Mouse (Mus musculus) right cerebral cortex, postnatal 36 days (tissue): ENCODE measurements at regions not wholly inside any gene's neighbourhood (a gene's known extent, or its start where the extent isn't known, plus 50 kb on each side); places are given as distances from the start of the nearest gene placed in this dataset.
"Not testable (repeated sequence)": the region's sequence is repeated elsewhere in the genome, so short reads cannot be mapped to it uniquely, and the experiment has no call there.

Experiments used
- DNase-seq, 2 experiments: peaks; one replicate each; pipeline ENCODE4 v3.0.0; 2022; ENCODE audit warnings: low spot score in 2 of 2, mixed read lengths in 1 of 2

- DNase-seq = no peak
Measured at GRCm38 (mm10) chr10:72298824-72299551, 355.7 kb upstream of the Zwint start.

GRCm38 (mm10) chr10:72309045-72309444 lies 345.6 kb upstream of the Zwint start:
- DNase-seq = not testable (repeated sequence)

GRCm38 (mm10) chr10:72318308-72318707 lies 336.3 kb upstream of the Zwint start:
- DNase-seq = no peak

GRCm38 (mm10) chr10:72320307-72320706 lies 334.3 kb upstream of the Zwint start:
- DNase-seq = no peak

GRCm38 (mm10) chr10:72326624-72327023 lies 328.0 kb upstream of the Zwint start:
- no peak for DNase-seq

GRCm38 (mm10) chr10:72347253-72347652 lies 307.4 kb upstream of the Zwint start:
- no peak for DNase-seq

- no peak for DNase-seq
Measured at GRCm38 (mm10) chr10:72347949-72348663, 306.5 kb upstream of the Zwint start.

GRCm38 (mm10) chr10:72352810-72353209 lies 301.8 kb upstream of the Zwint start:
- DNase-seq = no peak

GRCm38 (mm10) chr10:72353515-72353914 lies 301.1 kb upstream of the Zwint start:
- no peak for DNase-seq

GRCm38 (mm10) chr10:72383351-72383750 lies 271.3 kb upstream of the Zwint start:
- DNase-seq = no peak

GRCm38 (mm10) chr10:72384826-72385225 lies 269.8 kb upstream of the Zwint start:
- no peak for DNase-seq

- no peak for DNase-seq
Measured at GRCm38 (mm10) chr10:72391397-72391796, 263.2 kb upstream of the Zwint start.

- no peak for DNase-seq
Measured at GRCm38 (mm10) chr10:72393279-72394041, 261.2 kb upstream of the Zwint start.

- DNase-seq = no peak
Measured at GRCm38 (mm10) chr10:72394367-72394766, 260.3 kb upstream of the Zwint start.

- DNase-seq = no peak
Measured at GRCm38 (mm10) chr10:72403290-72403689, 251.4 kb upstream of the Zwint start.

- DNase-seq = peak in 1 of 2 experiments; percentile 0
Measured at GRCm38 (mm10) chr10:72410305-72410704, 244.3 kb upstream of the Zwint start.

GRCm38 (mm10) chr10:72411670-72412069 lies 243.0 kb upstream of the Zwint start:
- peak in 1 of 2 experiments; percentile 2 for DNase-seq

GRCm38 (mm10) chr10:72454629-72455028 lies 200.0 kb upstream of the Zwint start:
- no peak for DNase-seq

- peak; percentile 23 to 31 for DNase-seq
Measured at GRCm38 (mm10) chr10:72484315-72484714, 170.3 kb upstream of the Zwint start.

GRCm38 (mm10) chr10:72532431-72532830 lies 122.2 kb upstream of the Zwint start:
- DNase-seq = no peak

GRCm38 (mm10) chr10:72533427-72533826 lies 121.2 kb upstream of the Zwint start:
- DNase-seq = no peak

GRCm38 (mm10) chr10:72533859-72534258 lies 120.8 kb upstream of the Zwint start:
- DNase-seq = no peak
